Mouse (Mus musculus) spleen, postnatal 10 days (tissue): Measurements from ENCODE around the gene Ints6.
"Not testable (repeated sequence)": the region's sequence is repeated elsewhere in the genome, so short reads cannot be mapped to it uniquely, and the experiment has no call there.

Source experiments
- DNase-seq, 2 experiments: peaks; one replicate each; pipeline ENCODE4 v3.0.0; 2021 to 2022; ENCODE audit warnings: low spot score in 2 of 2

Gene Ints6

GRCm38 (mm10) chr14:62751479-62751878 lies 9.5 kb downstream of the Ints6 start:
- no peak for DNase-seq

- no peak for DNase-seq
These were observed 25.3 kb downstream of the Ints6 start for GRCm38 (mm10) chr14:62735646-62736045.

DNA sequence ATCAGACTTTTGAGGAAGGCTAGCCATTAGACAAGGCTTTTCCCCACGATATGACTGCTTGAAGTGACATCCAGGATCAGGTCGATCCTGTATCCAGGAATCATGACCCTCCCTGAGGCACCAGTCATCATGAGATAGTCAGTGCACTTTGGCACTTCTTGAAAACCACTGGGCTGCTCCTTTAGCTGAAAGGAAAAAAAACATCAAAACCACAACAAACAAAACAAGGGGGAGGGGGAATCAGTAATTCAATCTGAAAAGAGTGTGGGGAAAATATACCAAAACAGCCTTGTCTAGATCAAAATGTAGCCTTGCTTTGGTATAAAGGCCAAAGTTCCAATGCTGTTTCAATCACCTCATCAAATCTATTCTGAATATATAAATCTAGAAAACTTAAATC lies 27.3 kb downstream of the Ints6 start:
- DNase-seq, result no peak

DNA sequence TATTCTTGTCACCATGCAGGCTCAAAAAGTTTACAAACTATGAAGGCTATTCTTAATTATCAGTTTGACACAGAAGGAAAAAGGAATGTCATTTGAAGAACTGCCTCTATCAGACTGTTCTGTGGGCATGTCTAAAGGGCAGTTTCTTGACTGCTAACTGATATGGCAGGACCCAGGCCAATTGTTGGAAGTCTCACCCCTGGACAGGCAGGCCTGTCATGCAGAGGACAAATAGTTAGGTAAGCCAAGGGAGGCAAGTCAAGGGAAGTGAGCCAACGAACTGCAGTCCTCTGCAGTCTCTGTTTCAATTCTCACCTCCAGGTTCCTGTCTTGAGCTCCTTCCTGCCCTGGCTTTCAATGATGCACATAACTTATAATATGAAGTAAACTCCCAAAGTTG lies 29.1 kb downstream of the Ints6 start:
- DNase-seq, result no peak

DNA sequence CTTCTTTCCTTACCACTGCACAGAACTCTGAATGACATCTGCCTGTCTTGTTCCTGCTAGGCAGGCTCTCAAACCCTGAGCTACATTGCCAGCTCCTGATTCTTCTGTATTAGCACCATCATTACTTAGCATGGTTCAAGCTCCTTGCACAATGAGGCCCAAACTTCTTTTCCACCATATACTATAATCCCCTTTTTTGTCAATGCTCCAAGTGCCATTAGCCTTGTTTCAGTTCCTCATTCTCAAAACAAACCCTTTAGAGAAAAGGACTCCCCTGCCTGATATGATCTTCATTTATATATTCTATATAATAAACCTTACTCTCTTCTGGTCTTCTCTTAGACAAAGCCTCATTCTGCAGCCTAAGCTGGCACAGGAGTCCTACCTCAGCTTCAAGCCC lies 36.4 kb downstream of the Ints6 start:
- no peak for DNase-seq

GRCm38 (mm10) chr14:62721625-62722024 lies 39.3 kb downstream of the Ints6 start:
- DNase-seq, result no peak

DNA sequence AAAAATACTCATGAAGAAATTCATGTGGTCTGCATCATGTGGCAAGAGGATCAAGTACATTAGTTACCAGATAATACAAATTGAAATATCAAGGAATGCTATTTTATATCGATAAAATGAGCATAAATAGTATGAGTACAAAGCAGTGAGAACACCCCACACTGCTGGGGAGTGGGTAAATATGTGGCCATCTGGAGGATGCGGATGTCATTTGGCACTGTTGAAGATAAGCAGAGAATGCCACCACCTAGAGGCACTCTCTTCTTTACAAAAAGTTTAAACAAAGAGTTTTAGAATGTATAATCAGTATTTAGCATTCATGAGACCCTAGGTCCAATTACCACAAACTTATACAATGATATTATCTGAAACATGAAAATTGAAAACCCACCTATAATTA lies 42.8 kb downstream of the Ints6 start:
- DNase-seq, result no peak

DNA sequence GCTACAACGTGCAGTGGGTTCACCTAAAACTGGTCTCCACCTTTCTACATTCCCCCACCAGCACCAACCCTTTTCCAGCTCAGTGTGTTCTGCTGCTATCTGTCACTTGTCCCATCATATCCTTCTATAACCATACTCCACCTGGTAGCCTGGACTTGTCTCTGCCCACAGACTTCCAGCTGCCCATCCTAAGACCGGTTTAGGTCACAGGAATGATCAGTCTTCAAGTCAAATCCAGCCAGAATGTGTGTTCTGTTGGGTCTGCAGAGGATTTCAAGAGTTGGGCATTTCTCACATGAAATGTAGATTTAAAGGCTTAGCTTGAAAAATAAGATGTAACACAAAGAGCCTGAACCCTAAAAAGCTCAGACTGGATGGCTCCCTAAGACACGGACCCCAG lies 87.3 kb downstream of the Ints6 start:
- DNase-seq, result no peak

GRCm38 (mm10) chr14:62664976-62665673 lies 95.8 kb downstream of the Ints6 start:
- DNase-seq, result no peak

DNA sequence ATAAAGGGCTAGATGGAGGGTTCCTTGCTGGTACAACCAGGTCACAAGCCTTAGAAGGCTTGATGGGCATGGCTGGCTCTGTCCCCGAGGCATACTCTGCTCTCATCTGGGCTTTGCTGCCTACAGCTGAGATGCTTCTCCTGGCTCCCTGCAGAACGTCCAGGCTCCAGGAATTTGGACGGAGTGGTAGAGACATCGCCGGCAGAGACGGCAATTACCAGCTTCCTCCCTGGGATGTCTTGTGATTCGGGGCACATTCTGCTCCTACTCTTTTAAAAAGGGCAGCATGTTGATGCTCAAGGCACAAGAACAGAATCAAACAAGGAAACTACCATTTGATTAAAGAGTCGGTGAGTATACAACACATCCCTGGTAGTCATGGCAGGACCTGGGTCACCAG lies 97.6 kb downstream of the Ints6 start, which contains the start of gene Serpine3:
TSS of gene Serpine3 (plus strand) at position 301 of the 400 bp plus-strand sequence.
- no peak for DNase-seq

DNA sequence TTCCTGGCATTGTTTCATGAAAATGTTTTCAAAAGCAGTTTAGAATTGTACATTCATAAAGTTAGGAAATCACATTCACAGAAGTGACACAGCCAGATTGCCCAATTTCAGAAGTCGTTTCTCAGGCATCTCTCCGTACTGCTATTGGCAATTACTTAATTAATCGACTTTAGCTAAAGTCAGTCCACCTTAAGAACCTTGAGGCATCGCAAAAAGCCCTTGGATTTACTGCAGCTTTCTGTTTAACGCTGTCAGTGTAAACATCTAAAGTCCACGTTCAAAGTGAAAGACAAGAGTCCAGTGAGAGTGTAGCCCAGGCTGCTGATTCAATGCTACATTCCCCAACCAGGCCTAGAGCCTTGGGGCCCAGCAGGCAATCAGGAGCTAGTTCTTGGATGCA lies 98.6 kb downstream of the Ints6 start:
- DNase-seq, result no peak

DNA sequence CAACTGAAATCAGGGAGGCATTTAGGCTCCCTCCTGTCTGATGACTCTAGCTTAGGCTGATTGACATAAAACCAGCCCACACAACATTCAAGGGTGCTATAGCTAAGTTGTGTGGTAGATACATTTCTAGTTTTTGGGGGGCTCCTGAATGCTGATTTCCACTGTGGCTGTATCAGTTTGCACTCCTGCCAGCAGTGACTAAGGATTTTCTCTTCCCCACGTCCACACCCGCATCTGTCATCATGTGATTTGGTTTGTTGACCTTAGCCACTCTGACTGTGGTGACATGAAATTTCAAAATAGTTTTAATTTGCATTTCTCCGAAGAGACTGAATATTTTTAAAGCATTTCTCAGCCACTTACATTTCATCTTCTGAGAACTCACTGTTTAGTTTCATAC lies 103.5 kb downstream of the Ints6 start:
- no peak for DNase-seq

DNA sequence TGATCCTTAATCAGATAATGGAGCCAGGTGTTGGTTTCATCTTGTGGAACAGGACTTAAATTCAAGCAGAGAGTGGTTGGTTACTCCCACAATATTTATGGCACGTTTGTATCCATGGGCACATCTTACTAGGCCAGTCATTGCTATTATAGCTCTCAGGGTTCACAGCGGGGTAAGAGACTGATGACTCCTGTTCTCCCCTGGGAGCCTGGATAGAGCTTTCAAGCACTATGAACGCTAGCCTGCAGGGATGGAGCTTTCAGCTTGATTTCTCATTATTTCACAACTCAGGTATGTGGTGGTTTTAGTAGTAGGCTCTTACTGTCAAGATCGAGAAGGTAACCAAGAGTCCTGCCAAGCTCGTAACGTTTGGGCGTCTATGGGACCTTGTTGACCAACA lies 105.0 kb downstream of the Ints6 start:
- no peak for DNase-seq

GRCm38 (mm10) chr14:62651771-62652170 lies 109.2 kb downstream of the Ints6 start:
- DNase-seq, result no peak

DNA sequence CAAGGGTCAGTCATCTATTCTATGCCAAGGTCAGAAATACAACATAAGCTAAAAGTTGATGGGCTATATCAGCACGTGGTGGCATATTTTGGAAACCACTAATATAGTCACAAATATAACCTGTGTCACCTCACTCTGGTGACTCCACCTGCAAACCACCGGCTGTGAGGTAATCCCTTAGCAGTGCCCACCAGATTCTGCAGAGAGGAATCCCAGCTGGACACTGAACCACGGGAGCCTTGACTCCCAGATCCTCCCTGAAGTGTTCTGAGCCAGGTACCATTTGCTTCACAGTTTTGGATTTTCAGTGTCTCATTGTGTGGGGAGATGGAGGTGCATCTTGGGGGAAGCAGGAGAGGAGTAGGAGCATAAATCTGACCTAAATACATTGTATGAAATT lies 110.6 kb downstream of the Ints6 start:
- DNase-seq, result no peak

DNA sequence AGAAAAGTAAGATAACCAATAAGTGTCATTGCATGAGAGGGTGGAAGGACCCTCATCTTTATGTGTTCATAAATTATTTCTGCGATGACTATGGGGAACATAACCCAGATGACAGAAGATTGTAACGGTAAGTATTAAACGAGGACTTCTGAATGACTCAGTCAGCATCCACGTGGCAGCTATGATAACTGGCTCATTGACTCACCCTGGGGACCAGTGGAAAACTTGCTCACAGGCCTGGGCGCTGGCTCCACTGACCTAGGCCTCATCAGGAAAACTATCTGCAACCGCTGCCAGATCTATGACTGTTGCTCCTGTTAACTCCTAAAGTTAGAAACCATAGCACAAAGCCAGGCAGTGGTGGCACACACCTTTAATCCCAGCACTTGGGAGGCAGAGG lies 112.6 kb downstream of the Ints6 start:
- no peak for DNase-seq

GRCm38 (mm10) chr14:62642368-62642767 lies 118.6 kb downstream of the Ints6 start:
- DNase-seq, result not testable (repeated sequence)

DNA sequence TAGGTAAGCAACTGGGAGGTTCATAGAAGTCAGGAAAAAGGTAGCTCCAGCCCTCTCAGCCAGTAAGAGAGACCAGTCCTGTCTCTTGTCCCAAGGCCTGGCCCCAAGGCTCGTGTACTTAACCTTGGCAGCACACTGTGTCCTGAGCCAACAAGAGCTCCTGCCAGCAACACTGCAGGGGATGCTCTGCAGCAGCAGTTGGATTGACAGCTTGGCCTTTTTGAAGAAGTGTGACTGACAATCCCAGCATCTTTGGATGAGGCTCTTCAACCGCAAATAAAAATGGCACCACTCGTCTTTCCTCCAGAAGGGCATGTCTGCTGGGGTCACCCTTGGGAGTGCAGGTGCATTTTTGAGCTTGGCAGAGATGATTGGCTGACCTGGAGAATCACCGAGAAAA lies 120.6 kb downstream of the Ints6 start:
- DNase-seq, result no peak

GRCm38 (mm10) chr14:62639551-62639950 lies 121.4 kb downstream of the Ints6 start:
- no peak for DNase-seq

DNA sequence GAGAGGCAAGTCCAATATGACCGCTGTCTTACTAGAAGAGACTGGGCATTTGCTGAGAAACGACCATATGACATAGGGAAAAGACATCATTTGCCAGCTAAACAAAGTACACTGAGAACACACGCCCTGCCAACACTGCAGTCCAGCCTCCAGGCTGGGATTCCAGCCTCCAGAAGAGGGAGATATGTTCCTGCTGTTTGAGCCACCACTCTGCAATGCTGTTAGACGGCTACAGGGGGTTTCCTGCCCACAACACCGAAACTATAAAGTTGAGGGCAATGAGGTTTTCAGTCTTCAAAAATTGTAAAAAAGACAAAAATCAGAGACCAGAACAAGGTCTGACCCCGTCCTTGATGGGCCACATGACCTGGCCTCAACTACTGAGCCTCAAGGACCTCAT lies 121.9 kb downstream of the Ints6 start:
- no peak for DNase-seq

GRCm38 (mm10) chr14:62638345-62638702 lies 122.6 kb downstream of the Ints6 start:
- DNase-seq, result no peak

DNA sequence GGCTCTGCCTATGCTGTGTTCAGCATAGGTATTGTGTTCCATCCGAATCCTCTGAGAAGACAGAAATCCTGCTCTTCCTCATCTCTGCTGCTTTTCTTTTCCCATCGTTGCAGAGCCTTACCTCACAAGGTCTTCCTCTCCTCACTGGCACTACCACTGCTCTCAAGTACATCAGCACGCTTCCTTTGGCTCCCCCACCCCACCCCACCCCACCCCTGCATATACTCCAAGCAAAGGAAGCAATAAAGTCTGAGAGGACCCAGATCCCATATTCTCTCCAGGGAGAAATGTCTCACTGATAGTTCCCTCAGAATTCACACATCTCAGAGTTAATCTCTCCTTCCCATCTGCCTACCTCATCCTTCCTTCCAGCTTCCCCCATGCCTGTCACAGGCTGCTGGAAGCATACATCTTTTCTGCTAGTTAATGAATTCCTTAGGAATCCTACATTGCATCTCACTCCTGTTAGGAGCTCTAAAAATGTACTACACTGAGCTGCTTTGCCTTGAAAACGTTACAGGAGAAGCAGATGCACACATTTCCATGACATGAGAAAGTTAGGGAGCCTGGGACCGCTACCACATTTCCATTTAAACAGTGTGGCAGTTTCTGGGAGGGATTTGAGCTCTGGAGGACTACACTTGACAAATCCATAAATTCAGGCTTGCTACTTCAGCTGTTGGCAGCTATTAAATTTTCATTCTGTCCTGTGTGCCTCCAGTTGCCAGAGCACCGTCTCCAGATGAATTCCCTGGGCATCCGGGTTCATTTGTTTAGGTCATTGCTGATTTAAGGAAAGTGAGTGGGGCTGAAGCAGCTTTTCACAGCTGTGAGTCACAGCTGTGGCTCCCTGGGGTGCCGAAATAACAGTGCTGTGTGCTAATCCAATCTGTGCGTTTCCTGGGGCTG lies 123.3 kb downstream of the Ints6 start:
- DNase-seq, result no peak

- DNase-seq, result no peak
These were observed 133.0 kb downstream of the Ints6 start for GRCm38 (mm10) chr14:62627951-62628350.
